Mouse (Mus musculus): ENCODE measurements around the gene Jade1. TPM values are rescaled to one million over a fixed set of nuclear protein-coding genes. Genes with fewer than 3 reads are reported as not detected.

Jade1 gene
- total RNA-seq, 1 experiment from 2014 or later, result 56.5 TPM

Other genes with a start within 250 kb of the Jade1 start
- 11.6 and 13.2 TPM in 2 replicates for gene Sclt1, start 186.8 kb downstream of the Jade1 start, total RNA-seq (2021)
- 13.8 and 20.3 TPM in 2 replicates for gene D3Ertd751e, start 186.9 kb downstream of the Jade1 start, total RNA-seq (2021)

Data from adrenal gland, postnatal 25 days (tissue).